Mouse (Mus musculus): ENCODE data around the gene Wnk2. TPM values are rescaled to one million over a fixed set of nuclear protein-coding genes. Genes with fewer than 3 reads are reported as not detected.

Wnk2 gene
- total RNA-seq, 2 experiments from 2014 or later, result not detected

GRCm38 (mm10) chr13:49100417-49100816, 47.4 kb downstream of the Wnk2 start:
- peak; percentile 94 for ATAC-seq (replicated peaks; ENCODE audit: poor library complexity)

- no peak for ATAC-seq (replicated peaks; ENCODE audit: poor library complexity)
These were observed 51.0 kb downstream of the Wnk2 start for GRCm38 (mm10) chr13:49096826-49097225.

- ATAC-seq (replicated peaks; ENCODE audit: poor library complexity), result no peak
These were observed 53.1 kb downstream of the Wnk2 start for GRCm38 (mm10) chr13:49094667-49095066.

GRCm38 (mm10) chr13:49093471-49093891, 54.3 kb downstream of the Wnk2 start:
- ATAC-seq (replicated peaks; ENCODE audit: poor library complexity), result peak; percentile 54

GRCm38 (mm10) chr13:49092596-49092995, 55.2 kb downstream of the Wnk2 start:
- ATAC-seq (replicated peaks; ENCODE audit: poor library complexity), result no peak

- no peak for ATAC-seq (replicated peaks; ENCODE audit: poor library complexity)
These were observed 57.6 kb downstream of the Wnk2 start for GRCm38 (mm10) chr13:49090176-49090575.

- no peak for ATAC-seq (replicated peaks; ENCODE audit: poor library complexity)
These were observed 58.9 kb downstream of the Wnk2 start for GRCm38 (mm10) chr13:49088874-49089273.

GRCm38 (mm10) chr13:49087420-49087819, 60.4 kb downstream of the Wnk2 start:
- ATAC-seq (replicated peaks; ENCODE audit: poor library complexity), result no peak

- no peak for ATAC-seq (replicated peaks; ENCODE audit: poor library complexity)
These were observed 61.4 kb downstream of the Wnk2 start for GRCm38 (mm10) chr13:49086431-49086830.

GRCm38 (mm10) chr13:49085211-49085610, 62.6 kb downstream of the Wnk2 start:
- no peak for ATAC-seq (replicated peaks; ENCODE audit: poor library complexity)

GRCm38 (mm10) chr13:49084781-49085180, 63.0 kb downstream of the Wnk2 start:
- ATAC-seq (replicated peaks; ENCODE audit: poor library complexity), result no peak

- ATAC-seq (replicated peaks; ENCODE audit: poor library complexity), result no peak
These were observed 63.9 kb downstream of the Wnk2 start for GRCm38 (mm10) chr13:49083941-49084340.

GRCm38 (mm10) chr13:49082151-49082879, 65.5 kb downstream of the Wnk2 start:
- ATAC-seq (replicated peaks; ENCODE audit: poor library complexity), result no peak

GRCm38 (mm10) chr13:49076196-49076595, 71.6 kb downstream of the Wnk2 start:
- no peak for ATAC-seq (replicated peaks; ENCODE audit: poor library complexity)

- ATAC-seq (replicated peaks; ENCODE audit: poor library complexity), result peak; percentile 65
These were observed 72.4 kb downstream of the Wnk2 start for GRCm38 (mm10) chr13:49075377-49075776.

- ATAC-seq (replicated peaks; ENCODE audit: poor library complexity), result no peak
These were observed 74.5 kb downstream of the Wnk2 start for GRCm38 (mm10) chr13:49073295-49073694.

GRCm38 (mm10) chr13:49071861-49072260, 76.0 kb downstream of the Wnk2 start:
- no peak for ATAC-seq (replicated peaks; ENCODE audit: poor library complexity)

GRCm38 (mm10) chr13:49069979-49070378, 77.8 kb downstream of the Wnk2 start:
- ATAC-seq (replicated peaks; ENCODE audit: poor library complexity), result no peak

GRCm38 (mm10) chr13:49069393-49069792, 78.4 kb downstream of the Wnk2 start:
- ATAC-seq (replicated peaks; ENCODE audit: poor library complexity), result no peak

- ATAC-seq (replicated peaks; ENCODE audit: poor library complexity), result no peak
These were observed 83.6 kb downstream of the Wnk2 start for GRCm38 (mm10) chr13:49064257-49064656.

- no peak for ATAC-seq (replicated peaks; ENCODE audit: poor library complexity)
These were observed 87.4 kb downstream of the Wnk2 start for GRCm38 (mm10) chr13:49060456-49060855.

- ATAC-seq (replicated peaks; ENCODE audit: poor library complexity), result peak; percentile 74
These were observed 89.3 kb downstream of the Wnk2 start for GRCm38 (mm10) chr13:49058528-49058927.

GRCm38 (mm10) chr13:49056304-49056703, 91.5 kb downstream of the Wnk2 start:
- no peak for ATAC-seq (replicated peaks; ENCODE audit: poor library complexity)

Data from megakaryocyte progenitor cell, adult 5-6 weeks (primary cell).